ENCODE assay signal across 8 mouse cellular contexts in the genomic region with DNA sequence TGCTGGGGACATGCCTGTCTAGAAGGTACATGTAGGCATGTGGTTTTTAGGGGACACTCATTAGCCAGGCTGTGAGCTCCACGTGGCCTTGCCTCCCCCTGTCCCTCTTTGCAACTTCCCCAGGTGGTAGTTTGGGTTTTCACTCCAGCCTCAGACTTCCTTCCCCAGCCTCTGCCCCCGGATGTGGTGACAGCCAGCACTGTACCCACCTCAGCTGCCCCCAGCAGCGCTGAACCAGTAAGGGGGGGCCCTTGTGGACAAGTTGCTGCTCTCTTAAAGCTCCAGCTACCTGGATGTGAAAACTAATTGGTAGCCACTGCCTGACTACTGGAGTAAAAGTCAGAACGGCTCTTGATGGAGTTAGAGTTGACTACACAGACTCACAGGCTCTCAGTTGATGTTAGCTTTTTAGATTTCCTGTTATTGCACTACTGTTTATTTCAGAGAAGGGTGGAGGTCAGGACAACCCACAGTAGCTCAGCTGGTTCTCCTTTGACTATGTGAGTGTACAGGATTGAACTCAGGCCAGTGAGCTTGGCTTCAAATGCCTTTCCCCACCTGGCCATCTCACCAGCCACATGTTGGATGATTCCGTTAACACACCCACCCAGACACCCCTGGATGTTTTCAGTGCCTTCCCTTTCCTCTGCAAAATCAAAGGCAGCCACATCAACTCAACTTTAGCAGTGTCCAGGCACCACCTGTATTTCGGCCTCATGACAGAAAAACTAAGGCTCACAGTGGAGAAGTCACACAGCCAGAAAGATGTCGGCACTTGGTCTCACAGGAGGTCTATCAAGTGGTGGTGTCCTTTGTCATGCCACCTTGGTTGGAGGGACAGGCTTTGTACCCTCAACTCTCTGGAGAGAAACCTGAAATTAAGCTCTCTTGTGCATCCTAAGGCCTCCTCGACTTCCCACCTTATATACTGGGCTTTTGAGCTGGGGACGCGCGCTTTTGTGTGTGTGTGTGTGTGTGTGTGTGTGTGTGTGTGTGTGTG. TPM values are rescaled to one million over a fixed set of nuclear protein-coding genes. Genes with fewer than 3 reads are reported as not detected.
A peak's percentile ranks its signal among the peaks of the same experiment; 100 is the strongest.
DNase-seq lines count a peak whose midpoint lies in the region; ATAC-seq and TF ChIP-seq lines count a peak whose summit lies in the region.

No protein-coding gene starts in this region.

- peaks cover 31% of the 10 kb centered on the region for H3K4me1 ChIP-seq in hindbrain, embryonic 12.5 days
- H3K4me1 ChIP-seq in lung, embryonic 15.5 days, result peaks cover 43% of the 10 kb centered on the region
- H3K4me1 ChIP-seq in small intestine, adult 2 months (ENCODE audit: control insufficient read depth, insufficient read depth, insufficient read length, low read length), result peaks cover 20% of the 10 kb centered on the region

- no peak for TF ChIP-seq POLR2A in brain, embryonic 14.5 days (IDR thresholded peaks at IDR 0.05; ENCODE audit: borderline replicate concordance, extremely low read depth, insufficient read depth, insufficient read length, poor library complexity, severe bottlenecking)
- 0 out of 2 replicates have a peak, but pooled peaks have one; percentile 9 for TF ChIP-seq POLR2A in small intestine, adult 2 months (IDR thresholded peaks at IDR 0.05; ENCODE audit: low read depth, low read length)

- DNase-seq in brain, embryonic 14.5 days (ENCODE audit: low read depth), result peak; percentile 11
- no peak for DNase-seq in ovary, postnatal 14 days (ENCODE audit: low spot score)
- DNase-seq in cerebellum, postnatal 14 days, result no peak
- no peak for DNase-seq in cerebellum, adult 18-20 months

- no peak for TF ChIP-seq CTCF in brain, embryonic 14.5 days (IDR thresholded peaks at IDR 0.05; ENCODE audit: borderline replicate concordance, extremely low read depth, insufficient read depth, insufficient read length)
- TF ChIP-seq CTCF in small intestine, adult 2 months (IDR thresholded peaks at IDR 0.05; ENCODE audit: extremely low read depth, insufficient read length, insufficient replicate concordance, low read depth, low read length), result no peak

- peak; percentile 67 for ATAC-seq in CD4-positive, CD25-positive, alpha-beta regulatory T cell, adult 4 months
- ATAC-seq in hindbrain, embryonic 12.5 days (ENCODE audit: low FRiP score), result peak; percentile 2
- ATAC-seq in lung, embryonic 15.5 days (ENCODE audit: borderline replicate concordance, extremely low read depth, low FRiP score, low TSS enrichment), result no peak

- H3K36me3 ChIP-seq in hindbrain, embryonic 12.5 days, result peaks cover 48% of the 10 kb centered on the region
- H3K36me3 ChIP-seq in lung, embryonic 15.5 days, result peaks cover 46% of the 10 kb centered on the region
- H3K36me3 ChIP-seq in small intestine, adult 2 months (ENCODE audit: control insufficient read depth, insufficient read depth, low read length), result peaks cover 23% of the 10 kb centered on the region

- H3K27ac ChIP-seq in hindbrain, embryonic 12.5 days, result peak overlapping the region; percentile 73
- peak overlapping the region; percentile 90 for H3K27ac ChIP-seq in lung, embryonic 15.5 days
- H3K27ac ChIP-seq in small intestine, adult 2 months (ENCODE audit: insufficient read depth, low read depth, low read length), result peak overlapping the region; percentile 83

- WGBS in hindbrain, embryonic 12.5 days, result 42% methylated on average over 11 of the region's 11 CpGs
- WGBS in lung, embryonic 15.5 days, result 32% methylated on average over 11 of the region's 11 CpGs
- WGBS in small intestine, adult 2 months, result 44% methylated on average over 11 of the region's 11 CpGs

- H3K9me3 ChIP-seq in hindbrain, embryonic 12.5 days (replicated peaks), result no peaks in the 10 kb centered on the region
- H3K9me3 ChIP-seq in lung, embryonic 15.5 days, result no peaks in the 10 kb centered on the region

- H3K4me3 ChIP-seq in hindbrain, embryonic 12.5 days, result peak overlapping the region; percentile 51
- peak overlapping the region; percentile 74 for H3K4me3 ChIP-seq in lung, embryonic 15.5 days
- H3K4me3 ChIP-seq in small intestine, adult 2 months (ENCODE audit: low read depth, low read length), result peak overlapping the region; percentile 80

- peak overlapping the region; percentile 92 for H3K4me2 ChIP-seq in hindbrain, embryonic 12.5 days (replicated peaks)
- H3K4me2 ChIP-seq in lung, embryonic 15.5 days, result peak overlapping the region; percentile 95

- peak overlapping the region; percentile 76 for H3K9ac ChIP-seq in hindbrain, embryonic 12.5 days
- H3K9ac ChIP-seq in lung, embryonic 15.5 days, result no peak overlapping the region

- no peaks in the 10 kb centered on the region for H3K27me3 ChIP-seq in hindbrain, embryonic 12.5 days
- no peaks in the 10 kb centered on the region for H3K27me3 ChIP-seq in lung, embryonic 15.5 days
- H3K27me3 ChIP-seq in small intestine, adult 2 months (ENCODE audit: control insufficient read depth, insufficient read depth, low read length), result no peaks in the 10 kb centered on the region

RNA-seq across cellular contexts. Expression of a gene that starts 0.8 kb away (rescaled TPM):
- polyA plus RNA-seq in CD4-positive, CD25-positive, alpha-beta regulatory T cell, adult 4 months (2017; shearing (Covaris generic)), result 10 to 100 TPM; 57.3 to 60.0 TPM
- polyA plus RNA-seq in brain, embryonic 14.5 days (2012; rRNA removed), result 13.9 and 14.0 TPM in 2 replicates
- 8.8 and 9.3 TPM in 2 replicates for polyA plus RNA-seq in hindbrain, embryonic 12.5 days (2016; fragmentation: Nextera tagmentation; extraction: Ambion mirVana)
- 18.9 and 19.7 TPM in 2 replicates for polyA plus RNA-seq in lung, embryonic 15.5 days (2015; fragmentation: Nextera tagmentation; extraction: Ambion mirVana)
- polyA plus RNA-seq in small intestine, adult 2 months (2012; rRNA removed), result 22.9 and 44.0 TPM in 2 replicates

RNA-seq across cellular contexts. Expression of a gene that starts 25.3 kb away (rescaled TPM):
- 10 to 100 TPM in 1 of 2 experiments, 1 to 10 TPM in 1; 6.8 to 11.2 TPM for polyA plus RNA-seq in CD4-positive, CD25-positive, alpha-beta regulatory T cell, adult 4 months (2017; shearing (Covaris generic))
- 35.1 and 47.7 TPM in 2 replicates for polyA plus RNA-seq in brain, embryonic 14.5 days (2012; rRNA removed)
- polyA plus RNA-seq in hindbrain, embryonic 12.5 days (2016; fragmentation: Nextera tagmentation; extraction: Ambion mirVana), result 38.7 and 39.1 TPM in 2 replicates
- 28.9 and 30.6 TPM in 2 replicates for polyA plus RNA-seq in lung, embryonic 15.5 days (2015; fragmentation: Nextera tagmentation; extraction: Ambion mirVana)
- 14.6 and 24.5 TPM in 2 replicates for polyA plus RNA-seq in small intestine, adult 2 months (2012; rRNA removed)

RNA-seq across cellular contexts. Expression of a gene that starts 26.2 kb away (rescaled TPM):
- 10 to 100 TPM; 19.2 TPM for polyA plus RNA-seq in CD4-positive, CD25-positive, alpha-beta regulatory T cell, adult 4 months (2017; shearing (Covaris generic))
- polyA plus RNA-seq in brain, embryonic 14.5 days (2012; rRNA removed), result 306 and 379 TPM in 2 replicates
- polyA plus RNA-seq in hindbrain, embryonic 12.5 days (2016; fragmentation: Nextera tagmentation; extraction: Ambion mirVana), result 180 and 183 TPM in 2 replicates
- polyA plus RNA-seq in lung, embryonic 15.5 days (2015; fragmentation: Nextera tagmentation; extraction: Ambion mirVana), result 102 TPM in 2 replicates
- polyA plus RNA-seq in small intestine, adult 2 months (2012; rRNA removed), result 58.9 and 119 TPM in 2 replicates

RNA-seq across cellular contexts. Expression of a gene that starts 33.3 kb away (rescaled TPM):
- not detected for polyA plus RNA-seq in CD4-positive, CD25-positive, alpha-beta regulatory T cell, adult 4 months (2017; shearing (Covaris generic))
- 41.7 and 43.6 TPM in 2 replicates for polyA plus RNA-seq in brain, embryonic 14.5 days (2012; rRNA removed)
- 9.0 and 10.4 TPM in 2 replicates for polyA plus RNA-seq in hindbrain, embryonic 12.5 days (2016; fragmentation: Nextera tagmentation; extraction: Ambion mirVana)
- 3.5 and 3.7 TPM in 2 replicates for polyA plus RNA-seq in lung, embryonic 15.5 days (2015; fragmentation: Nextera tagmentation; extraction: Ambion mirVana)
- 21.6 and 24.2 TPM in 2 replicates for polyA plus RNA-seq in small intestine, adult 2 months (2012; rRNA removed)

RNA-seq across cellular contexts. Expression of a gene that starts 49.7 kb away (rescaled TPM):
- polyA plus RNA-seq in CD4-positive, CD25-positive, alpha-beta regulatory T cell, adult 4 months (2017; shearing (Covaris generic)), result not detected
- 11.5 and 15.5 TPM in 2 replicates for polyA plus RNA-seq in brain, embryonic 14.5 days (2012; rRNA removed)
- polyA plus RNA-seq in hindbrain, embryonic 12.5 days (2016; fragmentation: Nextera tagmentation; extraction: Ambion mirVana), result 12.1 and 13.6 TPM in 2 replicates
- polyA plus RNA-seq in lung, embryonic 15.5 days (2015; fragmentation: Nextera tagmentation; extraction: Ambion mirVana), result 11.2 and 12.0 TPM in 2 replicates
- 2.1 and 2.2 TPM in 2 replicates for polyA plus RNA-seq in small intestine, adult 2 months (2012; rRNA removed)
